Mouse (Mus musculus) liver, postnatal 0 days (tissue): ENCODE data around the gene Zfp668. TPM values are rescaled to one million over a fixed set of nuclear protein-coding genes. Genes with fewer than 3 reads are reported as not detected.
A peak's percentile ranks its signal among the peaks of the same experiment; 100 is the strongest.

Experiments
- ATAC-seq: fragments of 200-750 bp; cut with Nextera tagmentation; 2 replicates; pipeline ENCODE4 v1.8.0; 2017; ENCODE audit warnings: mild to moderate bottlenecking, moderate library complexity
- DNase-seq: peaks from one replicate; pipeline ENCODE4 v3.0.0-alpha.2; 2016
- H3K27ac ChIP-seq: fragments of 300-500 bp; sonication (generic); 2 replicates; pipeline ENCODE4 v1.5.1; 2014; ENCODE audit warnings: antibody characterized with exemption, moderate library complexity, mild to moderate bottlenecking, low read depth
- H3K27me3 ChIP-seq: fragments of 300-500 bp; sonication (generic); 2 replicates; pipeline ENCODE4 v1.6.1; 2014; ENCODE audit warnings: low read length, control low read depth, mixed read lengths; ENCODE audit not compliant: insufficient read depth
- H3K36me3 ChIP-seq: fragments of 300-500 bp; sonication (generic); replicated peaks from 2 replicates; pipeline ENCODE4 v1.6.1; 2014; ENCODE audit warnings: mild to moderate bottlenecking, control low read depth, low read length, moderate library complexity, mixed read lengths; ENCODE audit not compliant: insufficient read depth
- H3K4me1 ChIP-seq: fragments of 300-500 bp; sonication (generic); 2 replicates; pipeline ENCODE4 v1.6.1; 2014; ENCODE audit warnings: antibody characterized with exemption, mild to moderate bottlenecking, control low read depth; ENCODE audit not compliant: insufficient read depth
- H3K4me2 ChIP-seq: fragments of 300-500 bp; sonication (generic); 2 replicates; pipeline ENCODE4 v1.6.1; 2014; ENCODE audit warnings: low read depth, mild to moderate bottlenecking, low read length, moderate library complexity, mixed read lengths
- H3K4me3 ChIP-seq: fragments of 300-500 bp; sonication (generic); 2 replicates; pipeline ENCODE4 v1.5.1; 2014; ENCODE audit warnings: low read depth, low read length
- H3K9ac ChIP-seq: fragments of 300-500 bp; sonication (generic); replicated peaks from 2 replicates; pipeline ENCODE4 v1.6.1; 2014; ENCODE audit warnings: mild to moderate bottlenecking, moderate library complexity
- H3K9me3 ChIP-seq: fragments of 300-500 bp; sonication (generic); 2 replicates; pipeline ENCODE4 v1.6.1; 2016; ENCODE audit warnings: mild to moderate bottlenecking, control low read depth, low read length, mixed read lengths
- CTCF ChIP-seq: sonication (generic); IDR thresholded peaks from 2 replicates; pipeline ENCODE4 v1.5.1; 2016; ENCODE audit warnings: antibody characterized with exemption, low read depth
- EP300 ChIP-seq: IDR thresholded peaks from 2 replicates; pipeline ENCODE4 v1.6.1; 2016; ENCODE audit warnings: antibody characterized with exemption, low read depth, mild to moderate bottlenecking
- WGBS: fragments of 180-500 bp; shearing (Covaris S2); extraction: QIAGEN DNeasy Blood & Tissue Kit; methylation state at CpG from one replicate; pipeline ENCODE4 v1.1.7; 2014; ENCODE audit not compliant: insufficient replicate concordance; 5-methylcytosine and 5-hydroxymethylcytosine counted together
- polyA plus RNA-seq: library from polyadenylated mRNA; unstranded; fragments of >200 nt; fragmentation: Nextera tagmentation; extraction: Ambion mirVana; gene quantifications from 2 replicates; pipeline ENCODE4 v1.2.1, GENCODE M21; 2015

Gene Zfp668
- polyA plus RNA-seq, 1 experiment from 2014 or later = 4.5 TPM

GRCm38 (mm10) chr7:127815954-127816821 is 60.4 kb downstream of the Zfp668 start:
- DNase-seq = peak; percentile 62
- peak overlapping the region; percentile 41 for H3K9ac ChIP-seq

GRCm38 (mm10) chr7:127815116-127815665 is 61.4 kb downstream of the Zfp668 start:
- no peaks in the 10 kb centered on the region for H3K9me3 ChIP-seq
- ATAC-seq (no peak), DNase-seq (no peak)
- peak overlapping the region; percentile 97 for H3K27ac ChIP-seq
- peaks cover 15% of the 10 kb centered on the region for H3K4me1 ChIP-seq
- 75% methylated on average over 15 of the region's 15 CpGs for WGBS
- H3K27me3 ChIP-seq = no peaks in the 10 kb centered on the region
- no peaks in the 10 kb centered on the region for H3K36me3 ChIP-seq
- H3K4me3 ChIP-seq = no peak overlapping the region
- TF ChIP-seq EP300 (no peak), CTCF (no peak)
- H3K9ac ChIP-seq = peak overlapping the region; percentile 16; the same call in 1 of the 2 replicates
- peak overlapping the region; percentile 50 for H3K4me2 ChIP-seq

More at GRCm38 (mm10) chr7:127815954-127816821, 60.4 kb downstream of the Zfp668 start:
- Histone ChIP-seq H3K4me1 (peaks cover 13% of the 10 kb centered on the region), H3K9me3 (no peaks in the 10 kb centered on the region), H3K4me2 (peak overlapping the region; percentile 38), H3K27ac (peak overlapping the region; percentile 97), H3K4me3 (no peak overlapping the region), H3K27me3 (no peaks in the 10 kb centered on the region), H3K36me3 (no peaks in the 10 kb centered on the region)
- ATAC-seq = peak; percentile 51
- 40% methylated on average over 15 of the region's 15 CpGs for WGBS
- TF ChIP-seq EP300 (no peak), CTCF (peak; percentile 78)

- H3K27ac ChIP-seq = peak overlapping the region; percentile 97
- WGBS = 62% methylated on average over 19 of the region's 19 CpGs
- H3K9ac ChIP-seq = peak overlapping the region; percentile 53
- no peak overlapping the region for H3K4me3 ChIP-seq
- peak overlapping the region; percentile 50 for H3K4me2 ChIP-seq
- TF ChIP-seq EP300 (peak; percentile 75), CTCF (no peak)
- no peaks in the 10 kb centered on the region for H3K27me3 ChIP-seq
- no peaks in the 10 kb centered on the region for H3K36me3 ChIP-seq
- H3K9me3 ChIP-seq = no peaks in the 10 kb centered on the region
- peaks cover 19% of the 10 kb centered on the region for H3K4me1 ChIP-seq
- ATAC-seq (peak; percentile 78), DNase-seq (peak; percentile 58)
These were observed 62.2 kb downstream of the Zfp668 start for GRCm38 (mm10) chr7:127814241-127814921.

GRCm38 (mm10) chr7:127813821-127814220 is 62.8 kb downstream of the Zfp668 start:
- DNase-seq (no peak), ATAC-seq (peak; percentile 75)
- peak overlapping the region; percentile 97 for H3K27ac ChIP-seq
- no peaks in the 10 kb centered on the region for H3K36me3 ChIP-seq
- peak overlapping the region; percentile 50 for H3K4me2 ChIP-seq
- 51% methylated on average over 4 of the region's 4 CpGs for WGBS
- no peaks in the 10 kb centered on the region for H3K27me3 ChIP-seq
- no peak overlapping the region for H3K4me3 ChIP-seq
- peak overlapping the region; percentile 53 for H3K9ac ChIP-seq
- no peaks in the 10 kb centered on the region for H3K9me3 ChIP-seq
- peaks cover 21% of the 10 kb centered on the region for H3K4me1 ChIP-seq
- peak; percentile 52 for TF ChIP-seq EP300
- TF ChIP-seq CTCF = no peak

Other genes starting within 250 kb of the Zfp668 start
- gene Bcl7c, start 167.9 kb downstream of the Zfp668 start, polyA plus RNA-seq = 20.1 and 26.5 TPM in 2 replicates
- 7.9 and 10.0 TPM in 2 replicates for gene Ctf1, start 164.1 kb downstream of the Zfp668 start, polyA plus RNA-seq
- not detected in 2 replicates for gene Ctf2, start 144.7 kb downstream of the Zfp668 start, polyA plus RNA-seq
- 1.6 and 1.9 TPM in 2 replicates for gene Fbxl19, start 132.3 kb downstream of the Zfp668 start, polyA plus RNA-seq
- 19.2 and 21.1 TPM in 2 replicates for gene Orai3, start 107.0 kb downstream of the Zfp668 start, polyA plus RNA-seq
- 5.5 and 7.3 TPM in 2 replicates for gene Setd1a, start 100.2 kb downstream of the Zfp668 start, polyA plus RNA-seq
- 0.26 TPM in 1 of 2 replicates, not detected in the other for gene Gm49388, start 91.2 kb downstream of the Zfp668 start, polyA plus RNA-seq
- 218 and 224 TPM in 2 replicates for gene Hsd3b7, start 76.2 kb downstream of the Zfp668 start, polyA plus RNA-seq
- 15.8 and 17.5 TPM in 2 replicates for gene Stx4a, start 52.5 kb downstream of the Zfp668 start, polyA plus RNA-seq
- 0.18 and 0.48 TPM in 2 replicates for gene Stx1b, start 52.3 kb downstream of the Zfp668 start, polyA plus RNA-seq
- gene Zfp646, start 607 bp downstream of the Zfp668 start, polyA plus RNA-seq = 2.7 and 2.8 TPM in 2 replicates
- 0.39 and 0.43 TPM in 2 replicates for gene Prss53, start 14.1 kb upstream of the Zfp668 start, polyA plus RNA-seq
- not detected in 2 replicates for gene Gm21974, start 18.6 kb upstream of the Zfp668 start, polyA plus RNA-seq
- 513 and 556 TPM in 2 replicates for gene Vkorc1, start 18.8 kb upstream of the Zfp668 start, polyA plus RNA-seq
- gene Bckdk, start 27.3 kb upstream of the Zfp668 start, polyA plus RNA-seq = 30.5 and 32.5 TPM in 2 replicates
- 12.5 and 13.2 TPM in 2 replicates for gene Kat8, start 35.7 kb upstream of the Zfp668 start, polyA plus RNA-seq
- 13.7 and 15.2 TPM in 2 replicates for gene Prss8, start 53.3 kb upstream of the Zfp668 start, polyA plus RNA-seq
- gene Prss36, start 69.9 kb upstream of the Zfp668 start, polyA plus RNA-seq = 3.3 and 4.5 TPM in 2 replicates
- gene Fus, start 90.6 kb upstream of the Zfp668 start, polyA plus RNA-seq = 94.5 and 99.2 TPM in 2 replicates
- gene Pycard, start 117.0 kb upstream of the Zfp668 start, polyA plus RNA-seq = 25.8 TPM in 2 replicates
- gene Trim72, start 127.1 kb upstream of the Zfp668 start, polyA plus RNA-seq = 0.12 TPM in 1 of 2 replicates, not detected in the other
- gene Itgam, start 185.8 kb upstream of the Zfp668 start, polyA plus RNA-seq = 5.1 and 6.1 TPM in 2 replicates
- gene Gm49368, start 185.9 kb upstream of the Zfp668 start, polyA plus RNA-seq = 0.51 TPM in 1 of 2 replicates, not detected in the other